Mouse (Mus musculus): ENCODE data around the gene Ndufs4. TPM values are rescaled to one million over a fixed set of nuclear protein-coding genes. Genes with fewer than 3 reads are reported as not detected.
"Not testable (repeated sequence)": the region's sequence is repeated elsewhere in the genome, so short reads cannot be mapped to it uniquely, and the experiment has no call there.

The Ndufs4 gene
- total RNA-seq, 2 experiments from 2014 or later, result 169 to 170 TPM

- intact Hi-C loops (cut with DNase I), result no loop called here
- no peak for DNase-seq
Observed at GRCm38 (mm10) chr13:114344220-114344973, 43.7 kb downstream of the Ndufs4 start.

- DNase-seq, result peak; percentile 13
Observed at GRCm38 (mm10) chr13:114343001-114343400, 45.1 kb downstream of the Ndufs4 start.

GRCm38 (mm10) chr13:114319835-114320389 is 68.1 kb downstream of the Ndufs4 start:
- intact Hi-C loops (cut with DNase I), result no loop called here
- no peak for DNase-seq

More at GRCm38 (mm10) chr13:114343001-114343400, 45.1 kb downstream of the Ndufs4 start:
- intact Hi-C loops (cut with DNase I), result no loop called here

GRCm38 (mm10) chr13:114319136-114319535 is 68.9 kb downstream of the Ndufs4 start:
- intact Hi-C loops (cut with DNase I), result no loop called here
- no peak for DNase-seq

GRCm38 (mm10) chr13:114315374-114315773 is 72.7 kb downstream of the Ndufs4 start:
- no peak for DNase-seq
- intact Hi-C loops (cut with DNase I), result no loop called here

- intact Hi-C loops (cut with DNase I), result no loop called here
- no peak for DNase-seq
Observed at GRCm38 (mm10) chr13:114314953-114315352, 73.1 kb downstream of the Ndufs4 start.

GRCm38 (mm10) chr13:114310591-114310990 is 77.5 kb downstream of the Ndufs4 start:
- intact Hi-C loops (cut with DNase I), result no loop called here
- no peak for DNase-seq

- intact Hi-C loops (cut with DNase I), result no loop called here
Observed at GRCm38 (mm10) chr13:114304684-114305083, 83.4 kb downstream of the Ndufs4 start.

GRCm38 (mm10) chr13:114303466-114304175 is 84.4 kb downstream of the Ndufs4 start:
- intact Hi-C loops (cut with DNase I), result no loop called here
- no peak for DNase-seq

More at GRCm38 (mm10) chr13:114304684-114305083, 83.4 kb downstream of the Ndufs4 start:
- DNase-seq, result no peak

GRCm38 (mm10) chr13:114297761-114298160 is 90.3 kb downstream of the Ndufs4 start:
- DNase-seq, result no peak
- intact Hi-C loops (cut with DNase I), result no loop called here

- intact Hi-C loops (cut with DNase I), result no loop called here
- no peak for DNase-seq
Observed at GRCm38 (mm10) chr13:114296556-114296955, 91.5 kb downstream of the Ndufs4 start.

GRCm38 (mm10) chr13:114289411-114289810 is 98.6 kb downstream of the Ndufs4 start:
- intact Hi-C loops (cut with DNase I), result no loop called here
- DNase-seq, result no peak

- no peak for DNase-seq
- intact Hi-C loops (cut with DNase I), result no loop called here
Observed at GRCm38 (mm10) chr13:114288511-114288910, 99.5 kb downstream of the Ndufs4 start.

GRCm38 (mm10) chr13:114278690-114279089 is 109.4 kb downstream of the Ndufs4 start:
- intact Hi-C loops (cut with DNase I); DNase-seq: not testable (repeated sequence)

- intact Hi-C loops (cut with DNase I), result no loop called here
- no peak for DNase-seq
Observed at GRCm38 (mm10) chr13:114277277-114277676, 110.8 kb downstream of the Ndufs4 start.

GRCm38 (mm10) chr13:114271410-114272105 is 116.5 kb downstream of the Ndufs4 start:
- intact Hi-C loops (cut with DNase I), result no loop called here
- DNase-seq, result no peak

- intact Hi-C loops (cut with DNase I), result no loop called here
- DNase-seq, result no peak
Observed at GRCm38 (mm10) chr13:114267741-114268140, 120.3 kb downstream of the Ndufs4 start.

GRCm38 (mm10) chr13:114260486-114261205 is 127.4 kb downstream of the Ndufs4 start:
- intact Hi-C loops (cut with DNase I), result no loop called here
- no peak for DNase-seq

- intact Hi-C loops (cut with DNase I), result no loop called here
- DNase-seq, result no peak
Observed at GRCm38 (mm10) chr13:114254697-114255096, 133.4 kb downstream of the Ndufs4 start.
